ENCODE assay signal across 7 mouse cellular contexts in the genomic region with DNA sequence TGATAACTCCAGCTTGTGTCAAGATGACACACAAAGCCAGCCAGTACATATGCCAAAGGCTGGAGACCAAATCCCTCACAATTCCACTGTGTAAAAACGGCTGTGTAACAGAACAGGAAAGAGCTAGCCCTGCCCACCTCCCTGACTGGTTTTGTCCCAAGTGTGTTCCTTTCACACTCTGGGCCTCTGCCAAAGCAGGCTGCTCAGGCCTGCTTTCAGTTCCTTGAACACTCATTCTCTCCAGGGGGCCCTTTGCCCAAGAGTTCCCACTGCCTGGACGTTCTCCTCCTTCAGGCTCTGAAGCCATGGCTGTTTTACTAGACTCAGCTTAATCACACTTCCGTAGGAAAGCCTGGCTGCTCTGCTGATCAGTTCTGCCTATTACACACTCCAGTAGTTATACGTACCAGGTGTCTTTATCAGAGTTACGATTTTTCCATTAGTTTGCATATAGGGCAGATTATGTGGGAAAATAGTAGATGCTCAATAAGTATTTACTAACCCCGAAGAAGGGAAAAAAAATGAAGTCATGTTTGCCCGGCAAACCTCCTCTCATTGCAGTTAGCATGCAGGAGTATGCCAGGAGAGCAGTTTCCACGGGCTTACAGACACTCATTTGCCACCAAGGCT.
DNase-seq lines count a peak whose midpoint lies in the region; ATAC-seq lines count a peak whose summit lies in the region.

No protein-coding gene starts in this region.

- 51% methylated on average over 8 of the region's 8 CpGs for WGBS in intestine, embryonic 16.5 days
- 60% methylated on average over 8 of the region's 8 CpGs for WGBS in midbrain, embryonic 16.5 days

- H3K4me1 ChIP-seq in intestine, embryonic 16.5 days (ENCODE audit: control insufficient read depth, insufficient read depth, low read length) = peaks cover 5% of the 10 kb centered on the region
- H3K4me1 ChIP-seq in midbrain, embryonic 16.5 days (ENCODE audit: control insufficient read depth, insufficient read depth, low read length) = no peaks in the 10 kb centered on the region

- H3K4me3 ChIP-seq in intestine, embryonic 16.5 days (ENCODE audit: low read length) = no peak overlapping the region
- H3K4me3 ChIP-seq in midbrain, embryonic 16.5 days (ENCODE audit: low read depth, low read length) = no peak overlapping the region

- H3K9ac ChIP-seq in intestine, embryonic 16.5 days (ENCODE audit: low read depth, low read length) = no peak overlapping the region
- H3K9ac ChIP-seq in midbrain, embryonic 16.5 days (ENCODE audit: low read depth, low read length) = no peak overlapping the region

- H3K27ac ChIP-seq in intestine, embryonic 16.5 days (ENCODE audit: low read length) = 0 out of 2 replicates have a peak overlapping the region, but pooled peaks have one; percentile 17
- no peak overlapping the region for H3K27ac ChIP-seq in midbrain, embryonic 16.5 days (ENCODE audit: low read length)

- peak; percentile 78 for DNase-seq in layer of hippocampus, adult 9-11 months
- no peak for DNase-seq in layer of hippocampus, postnatal 25 days (ENCODE audit: extremely low spot score in 1 of 2, low spot score in 1 of 2)
- DNase-seq in fibroblast of lung, adult 2 months (ENCODE audit: low read depth) = peak; percentile 73
- DNase-seq in lung, postnatal 14 days = peak; percentile 28
- DNase-seq in thymus, postnatal 10 days (ENCODE audit: low spot score in 2 of 2) = no peak

- no peaks in the 10 kb centered on the region for H3K36me3 ChIP-seq in intestine, embryonic 16.5 days (ENCODE audit: control insufficient read depth, insufficient read depth, low read length)
- no peaks in the 10 kb centered on the region for H3K36me3 ChIP-seq in midbrain, embryonic 16.5 days (ENCODE audit: control insufficient read depth, insufficient read depth, low read length)

- H3K4me2 ChIP-seq in intestine, embryonic 16.5 days (ENCODE audit: low read depth, low read length) = no peak overlapping the region
- no peak overlapping the region for H3K4me2 ChIP-seq in midbrain, embryonic 16.5 days (ENCODE audit: low read length)

- no peaks in the 10 kb centered on the region for H3K27me3 ChIP-seq in intestine, embryonic 16.5 days (replicated peaks; ENCODE audit: control insufficient read depth, insufficient read depth, low read length)
- H3K27me3 ChIP-seq in midbrain, embryonic 16.5 days (ENCODE audit: control insufficient read depth, insufficient read depth, low read depth, low read length) = no peaks in the 10 kb centered on the region

- 0 out of 2 replicates have a peak, but pooled peaks have one; percentile 17 for ATAC-seq in intestine, embryonic 16.5 days
- no peak for ATAC-seq in midbrain, embryonic 16.5 days

- no peaks in the 10 kb centered on the region for H3K9me3 ChIP-seq in intestine, embryonic 16.5 days (ENCODE audit: control insufficient read depth, low read length)
- H3K9me3 ChIP-seq in midbrain, embryonic 16.5 days (replicated peaks; ENCODE audit: control insufficient read depth, low read length, poor library complexity, severe bottlenecking) = no peaks in the 10 kb centered on the region

Comparison
In these comparisons a context has a peak if more than half of its experiments do, and no peak if none do; other contexts are left out.
1. DNase-seq: peak in layer of hippocampus, adult 9-11 months (single experiment), fibroblast of lung, adult 2 months (single experiment) and lung, postnatal 14 days (single experiment); none in layer of hippocampus, postnatal 25 days (0 of 2) and thymus, postnatal 10 days (0 of 2).